Mouse (Mus musculus) embryonic facial prominence, embryonic 14.5 days (tissue): ENCODE measurements at regions not wholly inside any gene's neighbourhood (a gene's known extent, or its start where the extent isn't known, plus 50 kb on each side); places are given as distances from the start of the nearest gene placed in this dataset.
A peak's percentile ranks its signal among the peaks of the same experiment; 100 is the strongest.

Experiments used
- ATAC-seq: fragments of 200-750 bp; cut with Nextera tagmentation; 2 replicates; pipeline ENCODE4 v1.8.0; 2017; ENCODE audit warnings: low read depth, moderate number of reproducible peaks, moderate TSS enrichment
- DNase-seq: peaks from one replicate; pipeline ENCODE4 v3.0.0-alpha.2; 2015; ENCODE audit warnings: low spot score
- H3K27ac ChIP-seq: fragments of 300-500 bp; sonication (generic); replicated peaks from 2 replicates; pipeline ENCODE4 v1.5.1; 2014; ENCODE audit warnings: low read depth, mild to moderate bottlenecking, low read length, moderate library complexity
- H3K27me3 ChIP-seq: fragments of 300-500 bp; sonication (generic); replicated peaks from 2 replicates; pipeline ENCODE4 v1.6.1; 2014; ENCODE audit warnings: low read length; ENCODE audit not compliant: control insufficient read depth, insufficient read depth
- H3K36me3 ChIP-seq: fragments of 300-500 bp; sonication (generic); 2 replicates; pipeline ENCODE4 v1.6.1; 2014; ENCODE audit warnings: low read length, mixed read lengths; ENCODE audit not compliant: control insufficient read depth, insufficient read depth
- H3K4me1 ChIP-seq: fragments of 300-500 bp; sonication (generic); 2 replicates; pipeline ENCODE4 v1.6.1; 2014; ENCODE audit warnings: antibody characterized with exemption, low read length; ENCODE audit not compliant: control insufficient read depth, insufficient read depth
- H3K4me2 ChIP-seq: fragments of 300-500 bp; sonication (generic); 2 replicates; pipeline ENCODE4 v1.6.1; 2014; ENCODE audit warnings: low read depth, mild to moderate bottlenecking, low read length, moderate library complexity, mixed read lengths
- H3K4me3 ChIP-seq: fragments of 300-500 bp; sonication (generic); 2 replicates; pipeline ENCODE4 v1.5.1; 2014; ENCODE audit warnings: low read depth, mild to moderate bottlenecking, low read length
- H3K9ac ChIP-seq: fragments of 300-500 bp; sonication (generic); 2 replicates; pipeline ENCODE4 v1.6.1; 2014; ENCODE audit warnings: low read depth, mild to moderate bottlenecking, low read length, moderate library complexity, mixed read lengths
- H3K9me3 ChIP-seq: fragments of 300-500 bp; sonication (generic); 2 replicates; pipeline ENCODE4 v1.6.1; 2016; ENCODE audit warnings: low read length; ENCODE audit not compliant: control insufficient read depth
- WGBS: fragments of 180-500 bp; shearing (Covaris S2); extraction: QIAGEN DNeasy Blood & Tissue Kit; methylation state at CpG from one replicate; pipeline ENCODE4 v1.1.7; 2014; 5-methylcytosine and 5-hydroxymethylcytosine counted together

DNA sequence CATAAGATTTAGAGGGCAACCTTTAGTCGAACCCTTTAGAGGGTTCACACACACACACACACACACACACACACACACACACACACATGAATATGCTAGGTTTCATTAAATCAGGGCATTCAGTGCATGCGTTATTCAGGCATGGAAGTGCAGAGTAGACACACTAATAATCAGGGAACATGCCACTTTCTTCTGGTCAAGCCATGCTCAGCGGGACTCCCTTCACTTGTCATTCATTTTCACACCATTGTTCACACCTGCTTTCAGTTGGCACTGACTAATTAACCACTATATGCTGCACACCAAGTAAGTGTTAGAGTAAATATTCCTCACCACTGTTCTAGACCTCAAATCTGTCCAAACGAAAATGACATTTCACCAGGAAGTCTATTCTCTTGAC lies 616.6 kb upstream of the Dppa4 start:
- WGBS, result 76% methylated on average over 4 of the region's 4 CpGs
- H3K4me3 ChIP-seq, result no peak overlapping the region
- no peaks in the 10 kb centered on the region for H3K9me3 ChIP-seq
- no peak overlapping the region for H3K4me2 ChIP-seq
- DNase-seq (no peak), ATAC-seq (no peak)
- H3K4me1 ChIP-seq, result no peaks in the 10 kb centered on the region
- H3K27ac ChIP-seq, result no peak overlapping the region
- no peaks in the 10 kb centered on the region for H3K27me3 ChIP-seq
- H3K9ac ChIP-seq, result no peak overlapping the region
- no peaks in the 10 kb centered on the region for H3K36me3 ChIP-seq

DNA sequence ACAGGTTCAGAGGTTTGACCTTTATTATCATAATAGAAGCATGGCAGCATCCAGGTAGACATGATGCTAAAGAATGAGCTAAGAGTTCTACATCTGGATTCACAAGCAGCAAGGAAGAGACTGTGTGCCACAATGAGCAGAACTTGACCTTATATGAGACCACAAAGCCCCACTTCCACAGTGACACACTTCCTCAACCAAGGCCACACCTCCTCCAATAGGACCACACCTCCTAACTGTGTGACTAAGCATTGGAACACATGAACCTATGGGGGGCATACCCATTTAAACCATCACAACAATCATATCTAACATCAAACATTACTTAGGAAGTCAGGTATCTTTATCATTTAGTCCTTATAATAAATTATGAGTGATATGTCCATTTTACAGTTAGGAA lies 591.4 kb upstream of the Dppa4 start:
- ATAC-seq (no peak), DNase-seq (no peak)
- Histone ChIP-seq H3K36me3 (no peaks in the 10 kb centered on the region), H3K4me2 (no peak overlapping the region), H3K4me3 (no peak overlapping the region), H3K9ac (no peak overlapping the region), H3K27ac (no peak overlapping the region), H3K4me1 (no peaks in the 10 kb centered on the region), H3K27me3 (no peaks in the 10 kb centered on the region), H3K9me3 (no peaks in the 10 kb centered on the region)

DNA sequence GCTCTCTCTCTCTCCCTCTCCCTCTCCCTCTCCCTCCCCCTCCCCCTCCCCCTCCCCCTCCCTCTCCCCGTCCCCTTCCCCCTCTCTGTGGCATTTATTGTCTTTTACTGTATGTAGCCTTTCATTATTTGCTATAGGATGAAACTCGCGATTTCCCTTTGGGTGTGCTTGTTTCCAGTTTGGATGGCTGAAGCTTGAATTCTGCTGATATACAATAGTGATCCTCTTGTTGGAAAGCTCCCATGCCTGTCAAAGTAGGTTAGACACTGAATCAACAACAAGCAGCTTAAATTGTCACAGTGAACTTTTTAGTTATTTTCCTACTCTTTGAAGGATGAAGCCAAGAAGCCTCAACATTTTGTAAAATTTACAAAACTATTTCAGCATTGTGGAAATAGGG lies 590.7 kb upstream of the Dppa4 start:
- 66% methylated on average over 2 of the region's 3 CpGs for WGBS
- ATAC-seq, result no peak
- H3K4me3 ChIP-seq, result no peak overlapping the region
- H3K4me1 ChIP-seq, result no peaks in the 10 kb centered on the region
- no peaks in the 10 kb centered on the region for H3K9me3 ChIP-seq
- no peak overlapping the region for H3K4me2 ChIP-seq
- H3K36me3 ChIP-seq, result no peaks in the 10 kb centered on the region
- no peak overlapping the region for H3K27ac ChIP-seq
- no peak overlapping the region for H3K9ac ChIP-seq
- peak; percentile 12 for DNase-seq
- H3K27me3 ChIP-seq, result no peaks in the 10 kb centered on the region

DNA sequence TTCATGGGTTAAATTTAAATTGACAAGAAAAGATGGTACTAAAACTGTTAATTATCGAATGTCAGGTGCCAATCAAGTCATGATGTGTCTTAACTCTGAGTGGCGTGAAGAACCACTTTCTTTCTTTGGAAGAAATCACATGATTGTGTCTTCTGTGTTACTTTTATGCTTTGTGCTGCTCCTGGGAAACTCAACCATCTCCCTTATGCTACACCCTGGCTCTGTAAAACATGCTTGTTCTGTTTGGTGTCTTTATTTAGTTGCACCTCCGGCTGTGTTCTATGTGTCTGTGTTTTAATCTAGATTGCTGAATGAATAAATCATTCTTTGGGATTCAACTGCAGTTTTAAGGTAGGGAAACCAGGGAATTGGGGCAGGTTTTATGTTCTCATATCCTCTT lies 589.6 kb upstream of the Dppa4 start:
- Histone ChIP-seq H3K27ac (no peak overlapping the region), H3K4me2 (no peak overlapping the region), H3K4me1 (no peaks in the 10 kb centered on the region), H3K9ac (no peak overlapping the region), H3K9me3 (0 out of 2 replicates have a peak, but pooled peaks cover 4% of the 10 kb centered on the region), H3K36me3 (no peaks in the 10 kb centered on the region), H3K27me3 (no peaks in the 10 kb centered on the region), H3K4me3 (no peak overlapping the region)
- no peak for ATAC-seq
- WGBS, result 77% methylated on average over 3 of the region's 3 CpGs
- no peak for DNase-seq
